Mouse (Mus musculus) midbrain, embryonic 15.5 days (tissue): ENCODE measurements around the gene Ceacam15. TPM values are rescaled to one million over a fixed set of nuclear protein-coding genes. Genes with fewer than 3 reads are reported as not detected.

Source experiments
- ATAC-seq: fragments of 200-750 bp; cut with Nextera tagmentation; replicated peaks from 2 replicates; pipeline ENCODE4 v1.8.0; 2017; ENCODE audit warnings: moderate TSS enrichment
- H3K27ac ChIP-seq: fragments of 300-500 bp; sonication (generic); 2 replicates; pipeline ENCODE4 v1.5.1; 2015; ENCODE audit warnings: mild to moderate bottlenecking, inconsistent platforms
- H3K27me3 ChIP-seq: fragments of 300-500 bp; sonication (generic); replicated peaks from 2 replicates; pipeline ENCODE4 v1.6.1; 2015; ENCODE audit warnings: inconsistent platforms
- H3K36me3 ChIP-seq: fragments of 300-500 bp; sonication (generic); replicated peaks from 2 replicates; pipeline ENCODE4 v1.6.1; 2015; ENCODE audit warnings: inconsistent platforms
- H3K4me1 ChIP-seq: fragments of 300-500 bp; sonication (generic); 2 replicates; pipeline ENCODE4 v1.6.1; 2015; ENCODE audit warnings: inconsistent platforms
- H3K4me2 ChIP-seq: fragments of 300-500 bp; sonication (generic); 2 replicates; pipeline ENCODE4 v1.6.1; 2015; ENCODE audit warnings: inconsistent platforms, mild to moderate bottlenecking, moderate library complexity
- H3K4me3 ChIP-seq: fragments of 300-500 bp; sonication (generic); 2 replicates; pipeline ENCODE4 v1.5.1; 2015; ENCODE audit warnings: mild to moderate bottlenecking, inconsistent platforms
- H3K9ac ChIP-seq: fragments of 300-500 bp; sonication (generic); 2 replicates; pipeline ENCODE4 v1.6.1; 2015; ENCODE audit warnings: mild to moderate bottlenecking, inconsistent platforms
- H3K9me3 ChIP-seq: fragments of 300-500 bp; sonication (generic); 2 replicates; pipeline ENCODE4 v1.6.1; 2016; ENCODE audit warnings: inconsistent platforms
- WGBS: fragments of 180-500 bp; shearing (Covaris S2); methylation state at CpG from one replicate; pipeline ENCODE4 v1.1.7; 2015; ENCODE audit warnings: mixed read lengths; 5-methylcytosine and 5-hydroxymethylcytosine counted together
- polyA plus RNA-seq: library from polyadenylated mRNA; unstranded; fragments of >200 nt; fragmentation: Nextera tagmentation; extraction: Ambion mirVana; gene quantifications from 2 replicates; pipeline ENCODE4 v1.2.1, GENCODE M21; 2015

The Ceacam15 gene
- polyA plus RNA-seq, 1 experiment from 2014 or later: not detected

GRCm38 (mm10) chr7:16623687-16624086 lies 51.8 kb downstream of the Ceacam15 start:
- no peaks in the 10 kb centered on the region for H3K36me3 ChIP-seq
- no peak overlapping the region for H3K9ac ChIP-seq
- ATAC-seq: no peak

GRCm38 (mm10) chr7:16623131-16623530 lies 52.4 kb downstream of the Ceacam15 start:
- WGBS: 71% methylated on average over 4 of the region's 4 CpGs
- Histone ChIP-seq H3K4me1 (peaks cover 9% of the 10 kb centered on the region; the same call in 1 of the 2 replicates), H3K36me3 (no peaks in the 10 kb centered on the region), H3K9me3 (no peaks in the 10 kb centered on the region), H3K9ac (no peak overlapping the region), H3K27ac (no peak overlapping the region), H3K4me2 (no peak overlapping the region), H3K4me3 (no peak overlapping the region), H3K27me3 (peaks cover 3% of the 10 kb centered on the region; the same call in 1 of the 2 replicates)
- no peak for ATAC-seq

More at GRCm38 (mm10) chr7:16623687-16624086, 51.8 kb downstream of the Ceacam15 start:
- Histone ChIP-seq H3K27ac (no peak overlapping the region), H3K9me3 (no peaks in the 10 kb centered on the region), H3K4me3 (no peak overlapping the region), H3K27me3 (no peaks in the 10 kb centered on the region; the same call in 1 of the 2 replicates), H3K4me1 (peaks cover 9% of the 10 kb centered on the region), H3K4me2 (no peak overlapping the region)

Other genes starting within 250 kb of the Ceacam15 start
- gene Tmem160, start 222.9 kb downstream of the Ceacam15 start, polyA plus RNA-seq: 63.6 and 74.4 TPM in 2 replicates
- 5.8 and 7.2 TPM in 2 replicates for gene Npas1, start 198.0 kb downstream of the Ceacam15 start, polyA plus RNA-seq
- gene Arhgap35, start 60.7 kb downstream of the Ceacam15 start, polyA plus RNA-seq: 36.1 and 38.3 TPM in 2 replicates
- 0.17 and 0.19 TPM in 2 replicates for gene Ceacam9, start 46.2 kb upstream of the Ceacam15 start, polyA plus RNA-seq
- 452 and 465 TPM in 2 replicates for gene Ap2s1, start 62.7 kb upstream of the Ceacam15 start, polyA plus RNA-seq
- gene Slc1a5, start 105.6 kb upstream of the Ceacam15 start, polyA plus RNA-seq: 12.4 and 14.3 TPM in 2 replicates
- 205 and 227 TPM in 2 replicates for gene Strn4, start 140.2 kb upstream of the Ceacam15 start, polyA plus RNA-seq
- 51.9 and 55.1 TPM in 2 replicates for gene Fkrp, start 141.0 kb upstream of the Ceacam15 start, polyA plus RNA-seq
- gene Prkd2, start 167.2 kb upstream of the Ceacam15 start, polyA plus RNA-seq: 6.7 TPM in 2 replicates
- gene Dact3, start 199.6 kb upstream of the Ceacam15 start, polyA plus RNA-seq: 4.7 and 4.8 TPM in 2 replicates
- gene Gng8, start 216.1 kb upstream of the Ceacam15 start, polyA plus RNA-seq: 9.7 and 16.6 TPM in 2 replicates
- 0.42 and 0.43 TPM in 2 replicates for gene Ptgir, start 230.8 kb upstream of the Ceacam15 start, polyA plus RNA-seq
- gene Calm3, start 248.4 kb upstream of the Ceacam15 start, polyA plus RNA-seq: 351 and 370 TPM in 2 replicates